Mouse (Mus musculus): ENCODE data around the gene Slco2b1.

DNA sequence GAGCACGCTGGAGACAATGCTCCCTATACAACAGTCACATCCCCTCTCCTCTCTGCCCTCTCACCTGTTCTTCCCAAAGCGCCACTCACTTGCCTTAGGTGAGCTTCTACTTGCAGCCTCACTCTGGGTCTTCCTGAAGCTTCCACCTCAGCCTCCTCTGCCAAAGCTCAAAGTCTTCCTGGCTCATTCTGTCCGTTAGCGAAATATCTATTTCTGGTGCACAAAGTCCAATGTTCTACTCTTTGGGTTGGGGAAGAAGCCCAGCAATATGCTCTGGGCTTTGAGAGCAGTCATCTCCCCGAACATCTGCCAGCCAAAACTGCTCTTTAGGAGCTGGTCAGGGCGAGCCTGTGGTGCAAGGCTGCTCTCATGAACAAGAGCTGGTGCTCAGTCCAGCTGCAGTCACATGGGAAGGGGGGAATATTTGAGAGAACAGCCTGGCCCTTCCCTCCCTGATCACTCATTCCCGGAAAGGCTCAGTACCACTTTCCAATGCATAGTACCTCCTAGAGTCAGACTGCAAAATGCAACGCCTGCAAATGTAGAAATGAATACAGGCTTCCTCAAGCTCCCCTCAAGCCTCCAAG, 15.6 kb downstream of the Slco2b1 start:
- TF ChIP-seq CTCF (IDR thresholded peaks at IDR 0.05; ENCODE audit: extremely low read depth, insufficient read length, insufficient replicate concordance, low read depth, low read length) (no peak), POLR2A (IDR thresholded peaks at IDR 0.05; ENCODE audit: low read depth, low read length) (0 out of 2 replicates have a peak, but pooled peaks have one; percentile 18)
